Mouse (Mus musculus) hindbrain, postnatal 0 days (tissue): ENCODE results near the gene Bmx. TPM values are rescaled to one million over a fixed set of nuclear protein-coding genes. Genes with fewer than 3 reads are reported as not detected.

Experiments
- ATAC-seq: fragments of 200-750 bp; cut with Nextera tagmentation; 2 replicates; pipeline ENCODE4 v1.8.0; 2017; ENCODE audit warnings: mild to moderate bottlenecking, moderate TSS enrichment, moderate library complexity
- DNase-seq: peaks from one replicate; pipeline ENCODE4 v3.0.0-alpha.2; 2015; ENCODE audit warnings: low spot score
- H3K27ac ChIP-seq: fragments of 300-500 bp; sonication (generic); 2 replicates; pipeline ENCODE4 v1.5.1; 2014; ENCODE audit warnings: mild to moderate bottlenecking
- H3K27me3 ChIP-seq: fragments of 300-500 bp; sonication (generic); 2 replicates; pipeline ENCODE4 v1.6.1; 2014; ENCODE audit warnings: low read length, mixed read lengths; ENCODE audit not compliant: insufficient read depth
- H3K36me3 ChIP-seq: fragments of 300-500 bp; sonication (generic); 2 replicates; pipeline ENCODE4 v1.6.1; 2014; ENCODE audit warnings: low read length, mixed read lengths; ENCODE audit not compliant: insufficient read depth
- H3K4me1 ChIP-seq: fragments of 300-500 bp; sonication (generic); 2 replicates; pipeline ENCODE4 v1.6.1; 2014; ENCODE audit warnings: antibody characterized with exemption, low read length, mixed read lengths; ENCODE audit not compliant: insufficient read depth
- H3K4me2 ChIP-seq: fragments of 300-500 bp; sonication (generic); 2 replicates; pipeline ENCODE4 v1.6.1; 2014; ENCODE audit warnings: low read depth, mild to moderate bottlenecking, low read length, moderate library complexity, mixed read lengths
- H3K4me3 ChIP-seq: fragments of 300-500 bp; sonication (generic); 2 replicates; pipeline ENCODE4 v1.5.1; 2014; ENCODE audit warnings: low read length
- H3K9ac ChIP-seq: fragments of 300-500 bp; sonication (generic); replicated peaks from 2 replicates; pipeline ENCODE4 v1.6.1; 2014; ENCODE audit warnings: mild to moderate bottlenecking, low read length, moderate library complexity, mixed read lengths
- H3K9me3 ChIP-seq: fragments of 300-500 bp; sonication (generic); 2 replicates; pipeline ENCODE4 v1.6.1; 2016; ENCODE audit warnings: low read length, mixed read lengths
- CTCF ChIP-seq: IDR thresholded peaks from 2 replicates; pipeline ENCODE4 v1.5.1; 2016; ENCODE audit warnings: antibody characterized with exemption, control low read depth, low read depth
- whole genome bisulfite sequencing: fragments of 180-500 bp; shearing (Covaris S2); extraction: QIAGEN DNeasy Blood & Tissue Kit; methylation state at CpG from one replicate; pipeline ENCODE4 v1.1.7; 2014; 5-methylcytosine and 5-hydroxymethylcytosine counted together
- polyA plus RNA-seq: library from polyadenylated mRNA; unstranded; fragments of >200 nt; fragmentation: Nextera tagmentation; extraction: Ambion mirVana; gene quantifications from 2 replicates; pipeline ENCODE4 v1.2.1, GENCODE M21; 2015
- total RNA-seq: library from RNA; depleted of rRNA; stranded (reverse); fragments of >200 nt; gene quantifications from 2 replicates; pipeline ENCODE4 v1.2.3, GENCODE M21; 2014

Bmx gene
- total and polyA plus RNA-seq, 2 experiments from 2014 or later, result 0.49 to 0.89 TPM

DNA sequence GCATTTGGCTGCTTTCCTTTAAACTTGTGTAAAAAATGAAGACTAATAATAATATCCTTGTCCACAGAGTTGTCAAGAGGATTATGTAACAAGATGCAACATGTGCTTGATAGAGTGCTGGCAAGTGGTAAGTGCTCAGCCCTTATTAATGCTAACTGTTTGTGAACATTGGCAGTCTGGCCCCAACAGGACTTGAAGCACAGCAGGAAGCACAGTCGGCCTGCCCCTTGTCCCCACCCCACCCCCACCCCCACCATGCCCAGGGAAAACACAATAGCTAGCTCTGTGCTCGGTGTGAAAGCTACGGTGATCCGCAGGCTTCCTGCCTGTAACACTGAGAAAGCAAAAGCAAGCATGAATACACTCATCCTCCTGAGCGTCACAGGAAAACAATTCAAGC is 12.3 kb downstream of the Bmx start:
- no peak for TF ChIP-seq CTCF
- H3K4me2 ChIP-seq, result no peak overlapping the region; the same call in 1 of the 2 replicates
- ATAC-seq (no peak), DNase-seq (no peak)
- H3K36me3 ChIP-seq, result no peaks in the 10 kb centered on the region
- 33% methylated on average over 5 of the region's 5 CpGs for WGBS
- H3K4me3 ChIP-seq, result no peak overlapping the region
- no peaks in the 10 kb centered on the region for H3K9me3 ChIP-seq
- H3K27me3 ChIP-seq, result no peaks in the 10 kb centered on the region
- H3K4me1 ChIP-seq, result no peaks in the 10 kb centered on the region
- no peak overlapping the region for H3K9ac ChIP-seq
- H3K27ac ChIP-seq, result no peak overlapping the region

DNA sequence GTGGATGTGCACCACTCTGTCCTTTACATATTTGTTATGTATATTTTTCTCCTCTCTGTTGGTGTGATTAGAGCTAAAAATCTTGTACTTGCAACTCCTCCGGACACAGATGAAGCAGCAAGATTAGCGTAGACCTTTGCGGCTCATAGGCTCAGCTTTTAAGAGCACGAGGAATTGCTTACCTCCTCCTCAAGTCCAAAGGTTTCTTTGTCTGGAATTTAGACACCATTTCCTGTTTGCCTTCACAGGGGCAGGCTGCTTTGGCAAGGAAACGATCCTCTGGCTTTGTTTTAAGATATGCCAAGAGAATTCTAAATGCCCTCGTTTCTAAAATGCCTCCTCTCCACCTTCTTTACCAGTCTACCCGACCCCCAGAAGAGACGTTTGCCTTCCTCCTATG is 24.6 kb downstream of the Bmx start:
- H3K9ac ChIP-seq, result no peak overlapping the region
- ATAC-seq (no peak), DNase-seq (no peak)
- 59% methylated on average over 8 of the region's 8 CpGs for WGBS
- no peaks in the 10 kb centered on the region for H3K36me3 ChIP-seq
- no peak overlapping the region for H3K4me2 ChIP-seq
- TF ChIP-seq CTCF, result no peak
- no peak overlapping the region for H3K27ac ChIP-seq
- no peaks in the 10 kb centered on the region for H3K4me1 ChIP-seq
- no peaks in the 10 kb centered on the region for H3K9me3 ChIP-seq
- no peaks in the 10 kb centered on the region for H3K27me3 ChIP-seq
- no peak overlapping the region for H3K4me3 ChIP-seq

- H3K4me1 ChIP-seq, result no peaks in the 10 kb centered on the region
- H3K4me3 ChIP-seq, result no peak overlapping the region
- H3K27ac ChIP-seq, result no peak overlapping the region
- no peak overlapping the region for H3K4me2 ChIP-seq
- ATAC-seq (no peak), DNase-seq (peak; percentile 2)
- no peak overlapping the region for H3K9ac ChIP-seq
- no peaks in the 10 kb centered on the region for H3K36me3 ChIP-seq
- peak; percentile 14; the same call in 1 of the 2 replicates for TF ChIP-seq CTCF
- WGBS, result 75% methylated on average over 2 of the region's 2 CpGs
- no peaks in the 10 kb centered on the region for H3K27me3 ChIP-seq
- H3K9me3 ChIP-seq, result no peaks in the 10 kb centered on the region
These were observed 36.0 kb downstream of the Bmx start for GRCm38 (mm10) chrX:164221989-164222388.

GRCm38 (mm10) chrX:164200547-164200946 is 57.4 kb downstream of the Bmx start:
- DNase-seq (no peak), ATAC-seq (no peak)
- TF ChIP-seq CTCF, result no peak
- Histone ChIP-seq H3K4me1 (no peaks in the 10 kb centered on the region), H3K9me3 (no peaks in the 10 kb centered on the region), H3K36me3 (no peaks in the 10 kb centered on the region), H3K4me2 (no peak overlapping the region), H3K27me3 (no peaks in the 10 kb centered on the region), H3K4me3 (no peak overlapping the region), H3K27ac (no peak overlapping the region), H3K9ac (no peak overlapping the region)
- WGBS, result 80% methylated on average over 5 of the region's 5 CpGs

DNA sequence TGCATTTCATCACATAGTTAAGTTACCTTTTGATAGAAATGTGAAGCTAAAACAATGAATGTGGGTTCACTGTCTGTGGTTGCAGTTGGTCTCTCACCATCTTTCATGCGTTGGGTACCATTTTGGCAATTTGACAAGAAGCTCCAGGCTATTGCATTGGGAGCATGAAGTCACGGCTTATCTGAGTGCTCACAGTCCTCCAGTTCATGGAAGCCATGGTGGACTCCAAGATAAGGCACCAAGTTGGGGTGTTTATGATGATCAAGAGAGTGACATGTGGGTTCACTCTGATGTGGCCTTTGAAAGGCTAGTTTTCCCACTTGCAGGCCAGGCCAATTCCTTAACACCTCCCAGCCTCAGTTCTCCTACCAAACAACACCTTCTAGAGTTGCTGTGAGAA is 60.3 kb downstream of the Bmx start:
- no peak overlapping the region for H3K4me2 ChIP-seq
- no peaks in the 10 kb centered on the region for H3K27me3 ChIP-seq
- H3K27ac ChIP-seq, result no peak overlapping the region
- 75% methylated on average over 2 of the region's 2 CpGs for WGBS
- no peaks in the 10 kb centered on the region for H3K4me1 ChIP-seq
- DNase-seq, result no peak
- H3K9me3 ChIP-seq, result no peaks in the 10 kb centered on the region
- H3K4me3 ChIP-seq, result no peak overlapping the region
- no peaks in the 10 kb centered on the region for H3K36me3 ChIP-seq
- no peak for TF ChIP-seq CTCF
- no peak overlapping the region for H3K9ac ChIP-seq
- ATAC-seq, result no peak

- H3K4me3 ChIP-seq, result no peak overlapping the region
- no peaks in the 10 kb centered on the region for H3K27me3 ChIP-seq
- H3K36me3 ChIP-seq, result no peaks in the 10 kb centered on the region
- TF ChIP-seq CTCF, result no peak
- ATAC-seq (no peak), DNase-seq (no peak)
- no peak overlapping the region for H3K27ac ChIP-seq
- H3K4me2 ChIP-seq, result no peak overlapping the region
- no peak overlapping the region for H3K9ac ChIP-seq
- no peaks in the 10 kb centered on the region for H3K4me1 ChIP-seq
- no peaks in the 10 kb centered on the region for H3K9me3 ChIP-seq
These were observed 68.1 kb downstream of the Bmx start for GRCm38 (mm10) chrX:164189880-164190279.

DNA sequence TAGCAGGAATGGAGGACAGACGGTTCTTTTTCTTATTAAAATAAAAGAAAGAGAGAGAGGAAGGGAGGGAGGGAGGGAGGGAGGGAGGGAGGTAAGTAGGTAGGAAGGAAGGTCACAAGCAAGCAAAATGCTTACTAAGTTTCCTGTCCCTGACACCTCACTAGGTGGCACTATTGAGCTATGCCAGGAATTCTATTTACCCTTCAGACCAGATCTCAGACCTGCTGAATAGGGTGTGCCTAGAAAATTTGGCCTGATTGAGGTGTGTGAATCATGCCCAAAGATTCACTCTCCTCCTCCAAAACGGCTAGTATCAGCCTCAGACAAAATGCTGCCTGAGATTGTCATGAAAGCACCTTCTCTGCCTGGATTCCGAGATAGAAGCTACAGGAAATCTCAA is 74.1 kb downstream of the Bmx start:
- no peak for ATAC-seq
- Histone ChIP-seq H3K4me1 (no peaks in the 10 kb centered on the region), H3K36me3 (no peaks in the 10 kb centered on the region), H3K4me3 (no peak overlapping the region), H3K27me3 (no peaks in the 10 kb centered on the region), H3K9me3 (no peaks in the 10 kb centered on the region), H3K9ac (no peak overlapping the region), H3K4me2 (no peak overlapping the region), H3K27ac (no peak overlapping the region)
- DNase-seq, result peak; percentile 68
- 32% methylated on average over 3 of the region's 3 CpGs for WGBS
- peak; percentile 81 for TF ChIP-seq CTCF

GRCm38 (mm10) chrX:164179746-164180145 is 78.2 kb downstream of the Bmx start:
- H3K4me3 ChIP-seq, result no peak overlapping the region
- no peaks in the 10 kb centered on the region for H3K4me1 ChIP-seq
- no peak overlapping the region for H3K9ac ChIP-seq
- TF ChIP-seq CTCF, result peak; percentile 70
- no peaks in the 10 kb centered on the region for H3K36me3 ChIP-seq
- H3K9me3 ChIP-seq, result no peaks in the 10 kb centered on the region
- no peak overlapping the region for H3K4me2 ChIP-seq
- ATAC-seq (0 out of 2 replicates have a peak, but pooled peaks have one; percentile 49), DNase-seq (peak; percentile 69)
- WGBS, result 15% methylated on average over 3 of the region's 3 CpGs
- H3K27ac ChIP-seq, result no peak overlapping the region
- no peaks in the 10 kb centered on the region for H3K27me3 ChIP-seq
